Mouse (Mus musculus) intestine, postnatal 0 days (tissue): ENCODE results near the gene Hspa2. TPM values are rescaled to one million over a fixed set of nuclear protein-coding genes. Genes with fewer than 3 reads are reported as not detected.
"Not testable (repeated sequence)": the region's sequence is repeated elsewhere in the genome, so short reads cannot be mapped to it uniquely, and the experiment has no call there.

Experiments used
- ATAC-seq: fragments of 200-750 bp; cut with Nextera tagmentation; 2 replicates; pipeline ENCODE4 v1.8.0; 2017; ENCODE audit warnings: mild to moderate bottlenecking, moderate TSS enrichment, moderate library complexity
- H3K27ac ChIP-seq: fragments of 300-500 bp; sonication (generic); 2 replicates; pipeline ENCODE4 v1.5.1; 2014; ENCODE audit warnings: mild to moderate bottlenecking, low read depth, low read length, moderate library complexity
- H3K27me3 ChIP-seq: fragments of 300-500 bp; sonication (generic); replicated peaks from 2 replicates; pipeline ENCODE4 v1.6.1; 2014; ENCODE audit warnings: low read length, mixed read lengths; ENCODE audit not compliant: control insufficient read depth, insufficient read depth
- H3K36me3 ChIP-seq: fragments of 300-500 bp; sonication (generic); 2 replicates; pipeline ENCODE4 v1.6.1; 2014; ENCODE audit warnings: mild to moderate bottlenecking, moderate library complexity; ENCODE audit not compliant: control insufficient read depth, insufficient read depth
- H3K4me1 ChIP-seq: fragments of 300-500 bp; sonication (generic); replicated peaks from 2 replicates; pipeline ENCODE4 v1.6.1; 2014; ENCODE audit warnings: antibody characterized with exemption, low read length, mixed read lengths; ENCODE audit not compliant: control insufficient read depth, insufficient read depth
- H3K4me2 ChIP-seq: fragments of 300-500 bp; sonication (generic); replicated peaks from 2 replicates; pipeline ENCODE4 v1.6.1; 2014; ENCODE audit warnings: low read depth, mild to moderate bottlenecking, moderate library complexity
- H3K4me3 ChIP-seq: fragments of 300-500 bp; sonication (generic); 2 replicates; pipeline ENCODE4 v1.5.1; 2014; ENCODE audit warnings: low read depth, low read length
- H3K9ac ChIP-seq: fragments of 300-500 bp; sonication (generic); 2 replicates; pipeline ENCODE4 v1.6.1; 2014; ENCODE audit warnings: mild to moderate bottlenecking, low read depth, low read length
- H3K9me3 ChIP-seq: fragments of 300-500 bp; sonication (generic); 2 replicates; pipeline ENCODE4 v1.6.1; 2016; ENCODE audit warnings: mixed run types; ENCODE audit not compliant: control insufficient read depth
- CTCF ChIP-seq: sonication (generic); IDR thresholded peaks from 2 replicates; pipeline ENCODE4 v1.5.1; 2016; ENCODE audit warnings: low read depth, mild to moderate bottlenecking, control low read depth, antibody characterized with exemption, moderate library complexity
- WGBS: fragments of 180-500 bp; shearing (Covaris S2); extraction: QIAGEN DNeasy Blood & Tissue Kit; methylation state at CpG from one replicate; pipeline ENCODE4 v1.1.7; 2014; 5-methylcytosine and 5-hydroxymethylcytosine counted together
- polyA plus RNA-seq: library from polyadenylated mRNA; unstranded; fragments of >200 nt; fragmentation: Nextera tagmentation; extraction: Ambion mirVana; gene quantifications from 2 replicates; pipeline ENCODE4 v1.2.1, GENCODE M21; 2015

The Hspa2 gene
- polyA plus RNA-seq, 1 experiment from 2014 or later: 16.9 TPM

GRCm38 (mm10) chr12:76435084-76435483 is 31.1 kb downstream of the Hspa2 start:
- no peak for TF ChIP-seq CTCF
- H3K27ac ChIP-seq: no peak overlapping the region
- H3K4me1 ChIP-seq: 0 out of 2 replicates have a peak, but pooled peaks cover 4% of the 10 kb centered on the region
- no peak overlapping the region for H3K9ac ChIP-seq
- H3K27me3 ChIP-seq: 0 out of 2 replicates have a peak, but pooled peaks cover 6% of the 10 kb centered on the region
- H3K36me3 ChIP-seq: no peaks in the 10 kb centered on the region
- no peaks in the 10 kb centered on the region for H3K9me3 ChIP-seq
- peak overlapping the region; percentile 59 for H3K4me2 ChIP-seq
- ATAC-seq: no peak
- 0 out of 2 replicates have a peak overlapping the region, but pooled peaks have one; percentile 17 for H3K4me3 ChIP-seq
- WGBS: 7% methylated on average over 17 of the region's 17 CpGs

- H3K36me3 ChIP-seq: no peaks in the 10 kb centered on the region
- H3K9ac ChIP-seq: no peak overlapping the region
- H3K27me3 ChIP-seq: 0 out of 2 replicates have a peak, but pooled peaks cover 6% of the 10 kb centered on the region
- peak overlapping the region; percentile 59; the same call in 1 of the 2 replicates for H3K4me2 ChIP-seq
- H3K27ac ChIP-seq: no peak overlapping the region
- TF ChIP-seq CTCF: no peak
- no peak overlapping the region for H3K4me3 ChIP-seq
- H3K9me3 ChIP-seq: no peaks in the 10 kb centered on the region
- H3K4me1 ChIP-seq: 0 out of 2 replicates have a peak, but pooled peaks cover 4% of the 10 kb centered on the region
- WGBS: 21% methylated on average over 8 of the region's 8 CpGs
- ATAC-seq: no peak
These were observed 31.6 kb downstream of the Hspa2 start for GRCm38 (mm10) chr12:76435549-76435948.

- H3K36me3 ChIP-seq, H3K9me3 ChIP-seq, H3K27me3 ChIP-seq, H3K4me3 ChIP-seq, H3K4me2 ChIP-seq, H3K9ac ChIP-seq, H3K4me1 ChIP-seq, H3K27ac ChIP-seq, ATAC-seq: not testable (repeated sequence)
- WGBS: 77% methylated on average over 6 of the region's 6 CpGs
These were observed 39.5 kb downstream of the Hspa2 start for GRCm38 (mm10) chr12:76443488-76443887.

GRCm38 (mm10) chr12:76444359-76444772 is 40.4 kb downstream of the Hspa2 start:
- ATAC-seq: peak; percentile 49; the same call in 1 of the 2 replicates
- Histone ChIP-seq H3K9ac (no peak overlapping the region), H3K9me3 (no peaks in the 10 kb centered on the region), H3K4me2 (peak overlapping the region; percentile 38; the same call in 1 of the 2 replicates), H3K27ac (no peak overlapping the region), H3K4me3 (peak overlapping the region; percentile 24), H3K4me1 (no peaks in the 10 kb centered on the region), H3K36me3 (no peaks in the 10 kb centered on the region), H3K27me3 (no peaks in the 10 kb centered on the region)
- no peak for TF ChIP-seq CTCF
- 54% methylated on average over 10 of the region's 10 CpGs for WGBS

GRCm38 (mm10) chr12:76444862-76445261 is 40.9 kb downstream of the Hspa2 start:
- 84% methylated on average over 6 of the region's 6 CpGs for WGBS
- no peaks in the 10 kb centered on the region for H3K27me3 ChIP-seq

GRCm38 (mm10) chr12:76446201-76446600 is 42.2 kb downstream of the Hspa2 start:
- TF ChIP-seq CTCF: no peak
- no peaks in the 10 kb centered on the region for H3K9me3 ChIP-seq
- no peak for ATAC-seq
- peak overlapping the region; percentile 10; the same call in 1 of the 2 replicates for H3K4me2 ChIP-seq
- H3K4me1 ChIP-seq: no peaks in the 10 kb centered on the region
- WGBS: 64% methylated on average over 11 of the region's 11 CpGs
- no peaks in the 10 kb centered on the region for H3K36me3 ChIP-seq
- no peak overlapping the region for H3K9ac ChIP-seq
- no peak overlapping the region for H3K4me3 ChIP-seq
- no peak overlapping the region for H3K27ac ChIP-seq
- no peaks in the 10 kb centered on the region for H3K27me3 ChIP-seq

More at GRCm38 (mm10) chr12:76444862-76445261, 40.9 kb downstream of the Hspa2 start:
- Histone ChIP-seq H3K27ac (no peak overlapping the region), H3K9ac (no peak overlapping the region), H3K4me3 (peak overlapping the region; percentile 24), H3K36me3 (no peaks in the 10 kb centered on the region), H3K9me3 (no peaks in the 10 kb centered on the region), H3K4me1 (no peaks in the 10 kb centered on the region), H3K4me2 (peak overlapping the region; percentile 38; the same call in 1 of the 2 replicates)
- no peak for TF ChIP-seq CTCF
- no peak for ATAC-seq
